Mouse (Mus musculus): ENCODE data around the gene Dnah11. TPM values are rescaled to one million over a fixed set of nuclear protein-coding genes. Genes with fewer than 3 reads are reported as not detected.

Dnah11 gene
- polyA plus RNA-seq, 1 experiment from 2014 or later = 0.10 TPM

Other genes starting within 250 kb of the Dnah11 start
- gene Sp4, start 102.4 kb upstream of the Dnah11 start, polyA plus RNA-seq (2015; fragmentation: Nextera tagmentation; extraction: Ambion mirVana) = 16.7 and 17.9 TPM in 2 replicates